Mouse (Mus musculus) thymus, postnatal 14 days (tissue): ENCODE data around the gene 1500009L16Rik.

Experiments used
- DNase-seq: peaks from one replicate; pipeline ENCODE4 v3.0.0; 2021

Gene 1500009L16Rik

GRCm38 (mm10) chr10:83722579-83723031, at the start of gene 1500009L16Rik:
1500009L16Rik (plus strand) TSS chr10:83722865.
- peak; percentile 87 for DNase-seq

- no peak for DNase-seq
These were observed 41.3 kb upstream of the 1500009L16Rik start for GRCm38 (mm10) chr10:83681334-83681733.

- DNase-seq: peak; percentile 18
These were observed 34.5 kb upstream of the 1500009L16Rik start for GRCm38 (mm10) chr10:83688215-83688614.

GRCm38 (mm10) chr10:83692175-83692895, 30.3 kb upstream of the 1500009L16Rik start:
- no peak for DNase-seq

- DNase-seq: no peak
These were observed 26.4 kb upstream of the 1500009L16Rik start for GRCm38 (mm10) chr10:83696226-83696625.

GRCm38 (mm10) chr10:83706628-83707027, 16.0 kb upstream of the 1500009L16Rik start:
- no peak for DNase-seq

- DNase-seq: no peak
These were observed 12.7 kb upstream of the 1500009L16Rik start for GRCm38 (mm10) chr10:83709920-83710319.

- DNase-seq: no peak
These were observed 10.9 kb upstream of the 1500009L16Rik start for GRCm38 (mm10) chr10:83711769-83712168.

- DNase-seq: peak; percentile 20
These were observed 3.7 kb upstream of the 1500009L16Rik start for GRCm38 (mm10) chr10:83718855-83719474.

- peak; percentile 40 for DNase-seq
These were observed 390 bp downstream of the 1500009L16Rik start for GRCm38 (mm10) chr10:83723055-83723454.

GRCm38 (mm10) chr10:83724351-83725059, 1.8 kb downstream of the 1500009L16Rik start:
- DNase-seq: no peak

- DNase-seq: no peak
These were observed 3.5 kb downstream of the 1500009L16Rik start for GRCm38 (mm10) chr10:83726164-83726563.

- DNase-seq: no peak
These were observed 5.2 kb downstream of the 1500009L16Rik start for GRCm38 (mm10) chr10:83727846-83728245.

GRCm38 (mm10) chr10:83728529-83728928, 5.9 kb downstream of the 1500009L16Rik start:
- DNase-seq: peak; percentile 59

GRCm38 (mm10) chr10:83729076-83729475, 6.4 kb downstream of the 1500009L16Rik start:
- DNase-seq: no peak

- DNase-seq: peak; percentile 90
These were observed 6.8 kb downstream of the 1500009L16Rik start for GRCm38 (mm10) chr10:83729492-83729891.

GRCm38 (mm10) chr10:83733725-83734124, 11.1 kb downstream of the 1500009L16Rik start:
- DNase-seq: no peak

GRCm38 (mm10) chr10:83738996-83739655, 16.5 kb downstream of the 1500009L16Rik start:
- no peak for DNase-seq

GRCm38 (mm10) chr10:83744656-83745055, 22.0 kb downstream of the 1500009L16Rik start:
- DNase-seq: no peak

GRCm38 (mm10) chr10:83753056-83753455, 30.4 kb downstream of the 1500009L16Rik start:
- no peak for DNase-seq

- no peak for DNase-seq
These were observed 34.8 kb downstream of the 1500009L16Rik start for GRCm38 (mm10) chr10:83757343-83757962.

GRCm38 (mm10) chr10:83758732-83759131, 36.1 kb downstream of the 1500009L16Rik start:
- no peak for DNase-seq

GRCm38 (mm10) chr10:83760535-83760934, 37.9 kb downstream of the 1500009L16Rik start:
- DNase-seq: no peak
